Mouse (Mus musculus) embryonic facial prominence, embryonic 10.5 days (tissue): ENCODE measurements around the gene Zbtb20. TPM values are rescaled to one million over a fixed set of nuclear protein-coding genes. Genes with fewer than 3 reads are reported as not detected.

ENCODE experiments used
- DNase-seq: peaks from one replicate; pipeline ENCODE4 v3.0.0-alpha.2; 2017; ENCODE audit warnings: low spot score
- H3K27ac ChIP-seq: fragments of 300-500 bp; sonication (generic); replicated peaks from 2 replicates; pipeline ENCODE4 v1.5.1; 2016; ENCODE audit warnings: mild to moderate bottlenecking
- H3K27me3 ChIP-seq: fragments of 300-500 bp; sonication (generic); replicated peaks from 2 replicates; pipeline ENCODE4 v1.6.1; 2016; ENCODE audit warnings: low read depth, mild to moderate bottlenecking; ENCODE audit not compliant: poor library complexity, severe bottlenecking
- H3K36me3 ChIP-seq: fragments of 300-500 bp; sonication (generic); replicated peaks from 2 replicates; pipeline ENCODE4 v1.6.1; 2016; ENCODE audit warnings: mild to moderate bottlenecking, moderate library complexity
- H3K4me1 ChIP-seq: fragments of 300-500 bp; sonication (generic); 2 replicates; pipeline ENCODE4 v1.6.1; 2016
- H3K4me3 ChIP-seq: fragments of 300-500 bp; sonication (generic); 2 replicates; pipeline ENCODE4 v1.5.1; 2016; ENCODE audit warnings: mild to moderate bottlenecking, moderate library complexity
- H3K9me3 ChIP-seq: fragments of 300-500 bp; sonication (generic); 2 replicates; pipeline ENCODE4 v1.6.1; 2016; ENCODE audit warnings: mild to moderate bottlenecking
- WGBS: fragments of 180-500 bp; shearing (Covaris S2); methylation state at CpG from one replicate; pipeline ENCODE4 v1.1.7; 2016; 5-methylcytosine and 5-hydroxymethylcytosine counted together
- polyA plus RNA-seq: library from polyadenylated mRNA; unstranded; fragments of >200 nt; fragmentation: Nextera tagmentation; extraction: Ambion mirVana; gene quantifications from 2 replicates; pipeline ENCODE4 v1.2.1, GENCODE M21; 2016

The Zbtb20 gene
- polyA plus RNA-seq, 1 experiment from 2014 or later, result 20.1 TPM

DNA sequence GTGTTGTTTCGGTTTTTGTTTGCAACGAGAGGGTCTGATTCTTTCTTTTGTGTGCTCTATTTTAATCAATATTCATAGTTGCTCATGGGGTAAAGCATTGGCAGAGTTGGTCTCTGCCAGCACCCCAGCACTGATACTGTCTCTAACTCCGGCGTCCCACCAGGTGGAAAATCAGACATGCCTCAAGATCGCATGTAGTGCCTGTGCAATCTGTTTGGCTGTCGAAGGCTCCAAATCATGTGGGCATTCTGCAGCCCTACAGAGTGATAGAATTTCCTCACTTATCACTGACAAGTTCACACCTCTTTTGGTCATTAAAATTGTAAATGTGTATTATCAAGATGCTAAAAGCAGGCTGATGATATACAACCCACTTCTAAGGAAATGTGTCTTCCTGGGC lies 219.1 kb downstream of the Zbtb20 start:
- Histone ChIP-seq H3K27ac (no peak overlapping the region), H3K9me3 (no peaks in the 10 kb centered on the region), H3K27me3 (no peaks in the 10 kb centered on the region), H3K36me3 (no peaks in the 10 kb centered on the region), H3K4me3 (no peak overlapping the region), H3K4me1 (no peaks in the 10 kb centered on the region)
- 93% methylated on average over 6 of the region's 6 CpGs for WGBS
- DNase-seq, result no peak

- H3K4me1 ChIP-seq, result no peaks in the 10 kb centered on the region
- DNase-seq, result no peak
- no peak overlapping the region for H3K27ac ChIP-seq
- no peaks in the 10 kb centered on the region for H3K27me3 ChIP-seq
- no peaks in the 10 kb centered on the region for H3K36me3 ChIP-seq
- no peak overlapping the region for H3K4me3 ChIP-seq
- no peaks in the 10 kb centered on the region for H3K9me3 ChIP-seq
These were observed 220.4 kb downstream of the Zbtb20 start for GRCm38 (mm10) chr16:43096040-43096439.

GRCm38 (mm10) chr16:43098153-43098552 lies 222.5 kb downstream of the Zbtb20 start:
- Histone ChIP-seq H3K27ac (no peak overlapping the region), H3K4me1 (no peaks in the 10 kb centered on the region), H3K36me3 (no peaks in the 10 kb centered on the region), H3K27me3 (no peaks in the 10 kb centered on the region), H3K9me3 (no peaks in the 10 kb centered on the region), H3K4me3 (no peak overlapping the region)
- WGBS, result 91% methylated on average over 4 of the region's 4 CpGs
- DNase-seq, result no peak

DNA sequence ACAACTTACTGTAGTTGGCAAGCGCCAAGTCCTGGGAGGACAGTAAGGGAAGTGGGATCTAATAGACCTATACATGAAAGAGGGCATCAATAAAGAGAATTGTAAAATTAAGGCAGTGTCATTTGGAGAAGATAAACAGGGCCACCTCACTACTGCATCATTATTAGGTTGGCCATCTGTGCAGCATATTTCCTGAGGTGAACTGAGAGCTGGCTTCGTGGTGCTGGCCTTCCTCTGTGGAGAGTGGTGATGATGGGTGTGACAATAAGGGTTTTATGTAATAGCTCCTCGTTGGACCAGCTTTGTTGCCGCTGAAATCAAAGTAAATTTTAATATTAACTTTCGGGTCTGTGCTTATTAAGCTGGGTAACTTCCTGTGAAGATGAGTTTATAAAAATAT lies 223.0 kb downstream of the Zbtb20 start:
- Histone ChIP-seq H3K4me3 (no peak overlapping the region), H3K4me1 (no peaks in the 10 kb centered on the region), H3K27me3 (no peaks in the 10 kb centered on the region), H3K36me3 (no peaks in the 10 kb centered on the region), H3K9me3 (no peaks in the 10 kb centered on the region), H3K27ac (no peak overlapping the region)
- DNase-seq, result no peak
- 86% methylated on average over 5 of the region's 5 CpGs for WGBS

DNA sequence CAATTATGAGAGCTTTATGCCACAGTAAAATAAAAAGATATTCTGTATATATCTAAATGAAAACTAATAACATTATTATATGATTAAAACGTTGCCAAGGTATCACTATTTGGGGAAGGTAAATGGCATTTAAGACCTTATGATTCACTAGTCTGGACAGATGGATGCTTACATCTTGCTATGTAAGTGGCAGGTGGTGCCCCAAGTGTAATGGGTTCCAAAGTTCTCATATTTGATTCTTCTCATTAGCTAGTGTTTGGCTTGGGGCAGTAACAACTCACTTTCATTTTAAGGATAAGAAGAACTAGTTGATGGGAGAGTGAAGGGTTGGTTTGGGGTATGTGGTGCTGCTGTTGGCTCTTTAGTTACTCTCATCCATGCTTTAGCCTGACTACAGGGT lies 235.6 kb downstream of the Zbtb20 start:
- Histone ChIP-seq H3K36me3 (no peaks in the 10 kb centered on the region), H3K27ac (no peak overlapping the region), H3K4me1 (peaks cover 9% of the 10 kb centered on the region), H3K4me3 (no peak overlapping the region), H3K27me3 (no peaks in the 10 kb centered on the region), H3K9me3 (no peaks in the 10 kb centered on the region)
- WGBS, result 83% methylated on average over 1 of the region's 1 CpGs
- DNase-seq, result no peak

DNA sequence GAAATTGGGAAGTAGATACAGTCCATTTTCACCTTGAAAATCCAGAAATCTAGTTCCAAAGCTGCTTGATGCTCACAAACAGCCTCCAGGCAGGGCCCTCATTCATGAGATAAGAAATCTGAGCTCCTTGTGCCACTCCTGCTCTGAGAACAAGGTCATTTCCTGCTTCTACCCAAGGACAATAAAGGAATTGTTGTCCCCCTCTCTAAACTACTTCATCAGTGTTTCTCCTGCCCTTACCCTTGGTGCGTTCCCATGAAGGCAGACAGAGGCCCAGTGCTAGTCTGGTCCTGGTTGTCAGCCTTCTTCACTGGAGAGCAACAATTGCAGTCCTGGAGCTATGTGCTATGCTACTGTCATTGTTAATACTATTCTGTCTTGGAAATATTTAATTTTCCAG lies 238.3 kb downstream of the Zbtb20 start:
- Histone ChIP-seq H3K4me1 (peaks cover 9% of the 10 kb centered on the region), H3K9me3 (no peaks in the 10 kb centered on the region), H3K36me3 (no peaks in the 10 kb centered on the region), H3K27ac (no peak overlapping the region), H3K27me3 (no peaks in the 10 kb centered on the region), H3K4me3 (no peak overlapping the region)
- DNase-seq, result no peak
- 24% methylated on average over 1 of the region's 1 CpGs for WGBS

DNA sequence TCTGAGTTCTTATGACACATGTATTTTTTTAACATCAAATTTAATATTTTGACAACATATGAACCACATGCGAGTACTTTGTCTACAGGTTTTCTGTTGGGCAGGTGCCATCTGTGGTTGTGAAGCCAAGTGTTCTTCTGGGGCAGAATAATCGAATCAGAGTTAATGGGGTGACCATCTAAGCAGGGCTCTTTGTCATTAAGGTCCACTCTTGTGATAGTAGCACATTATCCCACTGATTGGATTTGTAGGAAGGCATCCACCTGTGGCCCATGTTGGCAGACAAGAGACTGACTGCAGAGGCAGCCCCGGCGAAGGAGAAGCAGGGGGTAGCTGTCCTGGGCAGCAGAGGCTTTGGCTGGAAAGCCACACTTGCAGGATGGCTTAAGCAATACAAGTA lies 254.3 kb downstream of the Zbtb20 start:
- no peak for DNase-seq
- H3K36me3 ChIP-seq, result no peaks in the 10 kb centered on the region
- 84% methylated on average over 4 of the region's 4 CpGs for WGBS

GRCm38 (mm10) chr16:43130583-43130982 lies 254.9 kb downstream of the Zbtb20 start:
- 54% methylated on average over 6 of the region's 6 CpGs for WGBS
- DNase-seq, result no peak
- Histone ChIP-seq H3K27ac (no peak overlapping the region), H3K9me3 (no peaks in the 10 kb centered on the region), H3K4me3 (no peak overlapping the region), H3K4me1 (peaks cover 8% of the 10 kb centered on the region), H3K36me3 (no peaks in the 10 kb centered on the region), H3K27me3 (no peaks in the 10 kb centered on the region)

More for the DNA sequence above, 254.3 kb downstream of the Zbtb20 start:
- no peaks in the 10 kb centered on the region for H3K27me3 ChIP-seq
- H3K4me3 ChIP-seq, result no peak overlapping the region
- no peaks in the 10 kb centered on the region for H3K9me3 ChIP-seq
- H3K4me1 ChIP-seq, result peaks cover 8% of the 10 kb centered on the region
- H3K27ac ChIP-seq, result no peak overlapping the region

GRCm38 (mm10) chr16:43131077-43131476 lies 255.4 kb downstream of the Zbtb20 start:
- H3K36me3 ChIP-seq, result no peaks in the 10 kb centered on the region
- no peak for DNase-seq

GRCm38 (mm10) chr16:43168506-43168905 lies 292.8 kb downstream of the Zbtb20 start:
- Histone ChIP-seq H3K9me3 (no peaks in the 10 kb centered on the region), H3K4me3 (no peak overlapping the region), H3K27me3 (no peaks in the 10 kb centered on the region), H3K4me1 (no peaks in the 10 kb centered on the region), H3K36me3 (no peaks in the 10 kb centered on the region), H3K27ac (no peak overlapping the region)
- WGBS, result 67% methylated on average over 4 of the region's 4 CpGs
- no peak for DNase-seq

More at GRCm38 (mm10) chr16:43131077-43131476, 255.4 kb downstream of the Zbtb20 start:
- Histone ChIP-seq H3K4me1 (peaks cover 8% of the 10 kb centered on the region), H3K4me3 (no peak overlapping the region), H3K27ac (no peak overlapping the region), H3K27me3 (no peaks in the 10 kb centered on the region), H3K9me3 (no peaks in the 10 kb centered on the region)

GRCm38 (mm10) chr16:43169273-43169905 lies 293.7 kb downstream of the Zbtb20 start:
- no peak for DNase-seq

DNA sequence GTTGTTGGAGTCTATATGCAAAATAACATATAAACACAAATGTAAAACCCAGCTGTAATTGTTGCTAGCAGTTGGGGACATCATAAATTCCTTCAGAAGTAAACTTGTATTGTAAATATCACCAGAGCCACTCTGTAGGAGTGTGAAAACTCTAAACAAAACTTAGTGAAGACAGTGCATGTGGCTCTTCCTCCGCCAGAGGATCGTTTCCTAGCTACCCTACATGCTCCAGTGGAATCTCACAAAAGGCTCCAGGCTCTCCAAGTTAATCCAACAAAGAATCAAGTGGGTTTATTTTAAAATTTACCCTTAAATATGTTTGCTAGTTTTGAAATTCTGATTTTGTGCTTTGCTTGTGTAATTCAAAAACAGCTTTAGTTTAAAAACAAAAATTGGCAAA lies 296.5 kb downstream of the Zbtb20 start:
- no peak for DNase-seq
- no peak overlapping the region for H3K27ac ChIP-seq
- H3K4me1 ChIP-seq, result no peaks in the 10 kb centered on the region
- H3K9me3 ChIP-seq, result no peaks in the 10 kb centered on the region
- 51% methylated on average over 2 of the region's 2 CpGs for WGBS
- no peak overlapping the region for H3K4me3 ChIP-seq
- no peaks in the 10 kb centered on the region for H3K36me3 ChIP-seq
- no peaks in the 10 kb centered on the region for H3K27me3 ChIP-seq

More at GRCm38 (mm10) chr16:43169273-43169905, 293.7 kb downstream of the Zbtb20 start:
- Histone ChIP-seq H3K4me1 (no peaks in the 10 kb centered on the region), H3K27me3 (no peaks in the 10 kb centered on the region), H3K27ac (no peak overlapping the region), H3K9me3 (no peaks in the 10 kb centered on the region), H3K4me3 (no peak overlapping the region), H3K36me3 (no peaks in the 10 kb centered on the region)
- 80% methylated on average over 2 of the region's 2 CpGs for WGBS

DNA sequence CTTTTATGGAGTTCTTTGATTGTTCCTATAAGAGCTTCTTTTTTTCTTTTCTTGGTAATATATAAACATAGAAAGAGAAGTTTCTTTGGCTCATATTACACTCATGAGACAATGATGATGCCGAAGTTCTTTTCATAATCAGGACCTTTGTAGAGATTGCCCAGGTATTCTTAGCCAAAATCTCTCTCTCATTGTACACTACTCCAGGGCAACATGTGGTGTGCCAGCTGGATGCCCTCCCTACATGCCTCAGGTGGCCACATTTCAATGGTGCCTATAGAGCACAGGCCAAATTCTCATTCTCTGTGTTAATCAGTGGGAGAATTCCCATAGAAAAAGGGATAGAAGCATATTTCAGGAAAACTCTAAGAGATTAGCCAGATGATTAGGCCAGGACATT lies 297.2 kb downstream of the Zbtb20 start:
- no peak for DNase-seq
- Histone ChIP-seq H3K4me3 (no peak overlapping the region), H3K9me3 (no peaks in the 10 kb centered on the region), H3K27me3 (no peaks in the 10 kb centered on the region), H3K36me3 (no peaks in the 10 kb centered on the region), H3K4me1 (no peaks in the 10 kb centered on the region), H3K27ac (no peak overlapping the region)
- 83% methylated on average over 1 of the region's 1 CpGs for WGBS
